Mouse (Mus musculus) splenic B cell, adult 2 months (primary cell): ENCODE results near the gene Frat1.
A peak's percentile ranks its signal among the peaks of the same experiment; 100 is the strongest.

ENCODE experiments used
- DNase-seq: peaks from one replicate; pipeline ENCODE4 v3.0.0-alpha.2; 2011; ENCODE audit warnings: low read depth, low spot score
- H3K27me3 ChIP-seq: 2 replicates; pipeline ENCODE4 v1.6.1; 2012; ENCODE audit warnings: mild to moderate bottlenecking, low read length, moderate library complexity, mixed read lengths; ENCODE audit not compliant: control insufficient read depth, poor library complexity, insufficient read depth, severe bottlenecking
- H3K36me3 ChIP-seq: 2 replicates; pipeline ENCODE4 v1.6.1; 2012; ENCODE audit warnings: mild to moderate bottlenecking, low read length, moderate library complexity, mixed read lengths; ENCODE audit not compliant: control insufficient read depth, poor library complexity, insufficient read depth, severe bottlenecking

Frat1 gene

GRCm38 (mm10) chr19:41803322-41803721, 26.4 kb upstream of the Frat1 start:
- Histone ChIP-seq H3K27me3 (no peaks in the 10 kb centered on the region; the same call in 1 of the 2 replicates), H3K36me3 (no peaks in the 10 kb centered on the region)
- DNase-seq = peak; percentile 72

DNA sequence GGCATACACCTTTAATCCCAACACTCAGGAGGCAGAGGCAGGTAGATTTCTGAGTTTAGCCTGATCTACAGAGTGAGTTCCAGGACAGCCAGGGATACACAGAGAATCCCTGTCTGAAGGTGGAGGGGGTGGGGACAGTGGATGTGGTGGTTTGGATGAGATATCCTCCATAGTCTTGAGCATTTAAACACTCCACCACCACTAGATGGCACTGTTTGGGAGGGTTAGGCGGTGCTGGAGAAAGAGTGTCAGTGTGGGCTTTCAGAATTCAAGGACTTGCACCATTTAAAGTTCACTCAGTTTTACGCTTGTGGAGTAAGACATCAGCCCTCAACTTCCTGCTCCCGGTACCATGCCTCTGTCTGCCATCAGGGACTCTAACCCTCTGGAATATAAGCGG, 23.9 kb upstream of the Frat1 start:
- Histone ChIP-seq H3K27me3 (no peaks in the 10 kb centered on the region; the same call in 1 of the 2 replicates), H3K36me3 (no peaks in the 10 kb centered on the region)
- peak; percentile 45 for DNase-seq

- DNase-seq = no peak
- H3K27me3 ChIP-seq = no peaks in the 10 kb centered on the region; the same call in 1 of the 2 replicates
- H3K36me3 ChIP-seq = no peaks in the 10 kb centered on the region
These were observed 22.3 kb upstream of the Frat1 start for GRCm38 (mm10) chr19:41807497-41807896.

- Histone ChIP-seq H3K36me3 (no peaks in the 10 kb centered on the region), H3K27me3 (no peaks in the 10 kb centered on the region; the same call in 1 of the 2 replicates)
- no peak for DNase-seq
These were observed 21.6 kb upstream of the Frat1 start for GRCm38 (mm10) chr19:41808104-41808634.

DNA sequence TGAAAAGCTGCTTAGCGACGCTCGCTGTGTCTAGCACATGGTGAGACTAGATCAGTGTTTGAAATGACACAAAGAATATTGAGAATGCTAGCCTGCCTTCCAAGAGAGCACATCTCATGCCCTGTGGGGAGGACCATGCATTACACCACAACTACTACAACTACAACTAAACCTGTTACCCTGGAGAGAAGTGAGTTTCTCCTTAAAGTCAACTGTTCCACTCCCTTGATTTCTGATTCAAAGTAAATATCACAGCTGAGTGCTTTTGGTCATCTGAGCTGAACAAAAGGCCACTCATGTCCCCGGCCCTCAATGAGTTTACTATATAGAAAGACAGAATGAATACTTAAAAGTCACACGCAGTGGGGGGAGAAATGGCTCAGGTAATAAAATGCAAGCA, 19.7 kb upstream of the Frat1 start:
- Histone ChIP-seq H3K36me3 (no peaks in the 10 kb centered on the region), H3K27me3 (no peaks in the 10 kb centered on the region; the same call in 1 of the 2 replicates)
- DNase-seq = no peak

- no peaks in the 10 kb centered on the region for H3K36me3 ChIP-seq
- DNase-seq = no peak
- H3K27me3 ChIP-seq = no peaks in the 10 kb centered on the region; the same call in 1 of the 2 replicates
These were observed 17.2 kb upstream of the Frat1 start for GRCm38 (mm10) chr19:41812525-41812924.

- no peak for DNase-seq
- Histone ChIP-seq H3K36me3 (no peaks in the 10 kb centered on the region), H3K27me3 (no peaks in the 10 kb centered on the region)
These were observed 16.4 kb upstream of the Frat1 start for GRCm38 (mm10) chr19:41813374-41813773.

GRCm38 (mm10) chr19:41816410-41816809, 13.4 kb upstream of the Frat1 start:
- no peak for DNase-seq
- no peaks in the 10 kb centered on the region for H3K36me3 ChIP-seq
- no peaks in the 10 kb centered on the region; the same call in 1 of the 2 replicates for H3K27me3 ChIP-seq

DNA sequence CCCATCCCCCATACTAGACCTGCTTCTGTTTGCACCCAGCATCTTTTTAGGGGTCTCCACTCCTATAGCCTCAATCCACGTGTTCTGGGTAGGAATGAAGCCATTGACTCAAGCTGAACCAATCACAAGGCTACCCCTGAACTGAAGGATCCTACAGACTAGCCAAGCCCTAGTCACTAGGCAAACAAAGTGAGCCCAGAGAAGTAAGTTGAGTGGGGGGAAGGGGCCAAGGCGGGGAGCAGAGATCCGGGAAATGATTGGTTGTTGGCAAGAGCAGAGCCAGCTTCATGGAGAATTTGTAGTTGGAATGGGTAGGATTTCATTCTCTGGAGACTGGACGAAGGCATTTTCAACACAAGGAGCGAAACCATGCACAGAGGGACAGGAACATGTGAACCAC, 12.9 kb upstream of the Frat1 start:
- Histone ChIP-seq H3K36me3 (no peaks in the 10 kb centered on the region), H3K27me3 (no peaks in the 10 kb centered on the region; the same call in 1 of the 2 replicates)
- DNase-seq = no peak

DNA sequence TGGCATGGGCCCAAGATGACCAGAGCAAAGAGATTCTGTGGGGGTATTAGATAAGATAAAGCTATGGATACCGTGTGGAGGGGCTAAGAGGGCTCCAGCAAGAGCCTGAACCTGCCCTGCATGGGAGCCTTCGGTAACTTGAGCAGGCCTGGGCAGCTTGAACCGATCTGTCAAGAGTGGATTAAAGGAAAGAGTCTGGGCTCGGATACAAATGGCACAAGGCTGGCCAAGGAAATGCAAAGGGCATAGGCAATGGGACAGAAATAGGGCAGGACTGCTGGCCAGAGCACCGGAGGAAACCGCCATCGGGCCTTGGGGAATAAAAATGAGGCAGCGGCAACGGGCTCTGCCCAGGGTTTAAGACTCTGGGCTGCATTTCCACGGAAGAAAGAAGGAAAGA, 12.4 kb upstream of the Frat1 start:
- Histone ChIP-seq H3K27me3 (no peaks in the 10 kb centered on the region; the same call in 1 of the 2 replicates), H3K36me3 (no peaks in the 10 kb centered on the region)
- DNase-seq = no peak

DNA sequence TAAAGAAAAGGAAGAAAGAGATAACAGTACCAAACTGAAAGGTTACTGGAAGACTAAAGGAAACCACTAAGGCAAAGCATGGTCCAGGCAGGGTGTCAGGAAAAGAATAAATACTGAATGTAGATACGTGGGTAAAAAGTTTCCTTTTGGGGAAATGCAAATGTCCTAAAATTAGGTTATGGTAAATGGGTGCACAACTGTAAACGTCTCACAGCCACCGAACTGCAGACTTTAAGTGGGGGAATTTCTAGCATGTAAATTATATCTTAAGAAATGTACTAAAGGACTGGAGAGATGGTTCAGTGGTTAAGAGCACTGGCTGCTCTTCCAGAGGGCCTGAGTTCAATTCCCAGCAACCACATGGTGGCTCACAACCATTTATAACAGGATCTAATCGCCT, 11.0 kb upstream of the Frat1 start:
- Histone ChIP-seq H3K27me3 (no peaks in the 10 kb centered on the region; the same call in 1 of the 2 replicates), H3K36me3 (no peaks in the 10 kb centered on the region)
- peak; percentile 49 for DNase-seq

DNA sequence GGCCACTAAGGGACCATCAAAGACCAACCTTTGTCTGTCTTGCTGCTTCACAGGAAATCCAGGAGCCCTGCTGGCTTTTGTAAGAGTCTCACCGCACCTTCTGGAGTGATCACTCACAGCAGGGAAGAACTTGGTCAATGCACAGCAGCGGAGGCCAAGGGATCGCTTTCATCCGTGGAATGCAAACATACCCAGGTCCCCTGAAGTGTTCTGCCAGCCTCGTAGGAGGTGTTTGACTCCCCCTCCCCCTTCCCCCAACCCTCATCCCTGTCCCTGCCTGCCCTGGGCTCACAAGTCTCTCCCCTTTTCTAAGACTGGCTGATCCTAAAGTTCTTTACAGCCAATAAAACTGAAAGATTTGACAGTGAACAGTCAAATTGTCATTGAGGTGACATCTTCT, 8.3 kb upstream of the Frat1 start:
- H3K27me3 ChIP-seq = no peaks in the 10 kb centered on the region; the same call in 1 of the 2 replicates
- no peaks in the 10 kb centered on the region for H3K36me3 ChIP-seq

GRCm38 (mm10) chr19:41822589-41822988, 7.2 kb upstream of the Frat1 start:
- no peak for DNase-seq
- Histone ChIP-seq H3K27me3 (no peaks in the 10 kb centered on the region; the same call in 1 of the 2 replicates), H3K36me3 (no peaks in the 10 kb centered on the region)

More for the DNA sequence above, 8.3 kb upstream of the Frat1 start:
- DNase-seq = no peak

DNA sequence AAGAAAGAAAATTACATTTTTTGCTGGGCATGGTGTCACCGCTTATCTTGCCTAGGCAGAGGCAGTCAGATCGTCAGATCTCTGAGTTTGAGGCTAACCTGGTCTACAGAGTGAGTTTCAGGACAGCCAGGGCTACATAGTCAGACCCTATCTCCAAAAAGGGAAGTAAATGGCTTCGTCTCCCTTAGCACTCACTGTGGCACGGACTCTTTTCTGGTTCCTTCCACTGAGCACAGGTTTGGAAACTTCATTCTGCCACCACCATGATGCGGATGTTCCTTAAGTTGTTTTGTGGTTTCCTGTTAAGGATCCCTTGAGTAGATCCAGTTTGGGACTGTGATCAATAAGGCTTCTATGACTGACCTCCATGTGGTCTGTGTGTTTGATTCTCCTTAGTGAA, 4.8 kb upstream of the Frat1 start:
- no peaks in the 10 kb centered on the region for H3K36me3 ChIP-seq
- peak; percentile 30 for DNase-seq
- no peaks in the 10 kb centered on the region for H3K27me3 ChIP-seq

GRCm38 (mm10) chr19:41826529-41826928, 3.2 kb upstream of the Frat1 start:
- H3K27me3 ChIP-seq = no peaks in the 10 kb centered on the region
- no peak for DNase-seq

DNA sequence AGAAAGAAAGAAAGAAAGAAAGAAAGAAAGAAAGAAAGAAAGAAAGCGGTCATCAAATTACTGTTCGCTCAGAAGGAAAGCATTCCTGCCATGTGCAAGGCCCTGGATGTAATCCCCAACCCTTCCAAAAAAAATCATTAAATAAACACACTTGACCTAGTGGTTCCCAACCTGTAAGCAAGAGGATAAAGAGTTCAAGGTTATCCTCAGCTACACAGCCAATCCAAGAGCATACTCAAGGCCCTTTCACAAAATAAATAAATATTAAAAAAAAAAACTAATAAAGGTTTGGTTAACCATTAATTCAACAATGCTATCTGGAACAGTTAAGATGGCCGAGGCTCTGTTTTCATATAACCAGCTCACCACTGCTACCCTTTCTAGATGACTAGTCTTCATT, 829 bp upstream of the Frat1 start:
- H3K36me3 ChIP-seq = no peaks in the 10 kb centered on the region
- H3K27me3 ChIP-seq = no peaks in the 10 kb centered on the region
- no peak for DNase-seq

More at GRCm38 (mm10) chr19:41826529-41826928, 3.2 kb upstream of the Frat1 start:
- H3K36me3 ChIP-seq = no peaks in the 10 kb centered on the region
